Mouse (Mus musculus) neutrophil, adult 83 days (primary cell): ENCODE measurements around the gene Socs3. TPM values are rescaled to one million over a fixed set of nuclear protein-coding genes. Genes with fewer than 3 reads are reported as not detected.

Experiments
- total RNA-seq, 2 experiments: library from RNA; stranded (reverse); gene quantifications; one replicate each; pipeline ENCODE4 v1.2.4; 2023

Socs3 gene
- 10 to 100 TPM; 28.6 to 43.0 TPM for total RNA-seq

DNA sequence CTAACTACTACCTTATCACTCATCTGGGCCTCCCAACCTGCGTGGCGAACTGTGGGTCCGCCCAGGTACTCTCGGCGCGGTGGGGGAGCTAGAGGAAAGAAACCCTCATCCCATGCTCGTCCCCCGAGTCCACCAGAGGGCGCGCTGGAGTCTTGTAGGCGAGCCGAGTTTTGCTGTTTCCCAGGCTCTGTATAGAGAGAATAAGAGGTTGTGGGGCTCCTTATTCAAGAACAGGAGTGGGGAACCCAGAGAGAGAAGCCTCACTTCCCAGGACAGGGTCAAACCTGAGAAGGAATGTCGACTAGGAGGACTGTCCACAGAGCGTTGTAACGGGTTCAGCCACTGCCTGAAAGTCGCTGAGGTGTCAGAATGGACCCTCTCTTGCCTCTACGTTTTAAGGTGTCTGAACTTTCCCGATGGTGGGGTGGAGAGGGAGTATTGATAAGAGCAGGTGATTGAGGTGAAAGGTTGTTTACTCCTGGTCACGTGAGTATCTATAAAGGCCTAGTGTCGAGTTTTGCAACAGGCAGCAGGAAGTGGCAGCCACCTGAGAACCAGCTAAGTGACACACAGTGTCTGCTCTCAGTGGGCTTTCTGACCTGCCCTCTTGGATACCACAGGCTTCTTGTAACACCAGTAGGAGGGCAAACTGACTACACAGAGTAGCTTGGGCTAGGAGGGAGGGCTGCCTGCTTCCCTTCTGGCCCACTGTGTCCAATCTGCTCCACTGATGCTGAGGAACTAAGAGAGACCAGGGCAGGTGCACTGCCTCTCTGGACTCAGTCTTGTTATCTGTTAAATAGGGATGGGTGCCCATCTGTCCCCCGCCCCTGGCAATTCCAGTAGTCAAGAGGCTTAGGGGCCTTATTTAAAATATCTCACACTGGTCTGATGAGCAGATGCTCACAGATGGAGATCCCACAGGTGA lies at the start of gene Socs3:
Gene Socs3 (minus strand): TSS at position 103 of the 928 bp plus-strand sequence.

DNA sequence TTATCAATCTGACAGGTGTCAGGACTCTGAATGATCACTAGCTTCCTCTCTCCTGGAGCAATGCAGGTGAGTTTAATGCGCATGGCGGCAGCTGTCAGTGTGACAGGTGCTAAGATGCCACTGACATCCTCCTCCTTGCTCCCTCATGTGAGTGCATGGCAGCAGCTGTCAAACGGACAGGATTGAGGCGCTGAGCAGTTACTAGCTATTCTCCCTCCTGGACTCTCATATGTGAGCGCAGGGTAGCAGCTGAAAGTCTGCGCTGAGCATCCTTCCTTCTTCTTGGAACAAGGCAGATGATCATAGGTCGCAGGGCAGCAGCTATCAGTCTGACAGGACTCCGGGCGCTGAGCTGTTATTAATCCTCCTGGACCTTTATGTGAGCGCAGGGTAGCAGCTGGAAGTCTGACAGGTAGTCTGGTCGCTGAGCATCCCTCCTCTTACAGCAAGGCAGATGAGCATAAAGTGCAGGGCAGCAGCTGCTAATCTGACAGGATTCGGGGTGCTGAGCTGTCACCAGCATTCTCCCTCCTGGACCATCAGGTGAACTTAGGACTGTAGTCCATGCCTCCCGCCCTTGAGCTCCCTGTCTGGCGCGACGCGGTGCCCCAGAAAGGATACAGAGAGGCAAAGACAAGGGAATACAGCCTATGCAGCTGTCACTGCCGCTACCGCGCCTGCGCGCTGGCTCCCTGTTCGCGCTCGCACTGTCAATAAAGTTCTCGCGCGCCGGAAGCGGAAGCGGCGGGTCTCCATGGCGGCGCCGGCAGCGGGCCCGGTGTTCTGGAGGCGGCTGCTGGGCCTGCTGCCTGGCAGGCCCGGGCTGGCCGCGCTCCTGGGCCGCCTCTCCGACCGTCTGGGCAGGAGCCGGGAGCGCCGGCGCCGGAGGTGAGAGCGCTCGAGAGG lies 16.5 kb upstream of the Socs3 start, which contains the start of gene Pgs1:
Gene Pgs1 (plus strand): TSS at position 167 of the 906 bp plus-strand sequence.

Other genes starting within 250 kb of the Socs3 start
- gene Tmc8, start 188.0 kb downstream of the Socs3 start, total RNA-seq = 10 to 100 TPM; 45.5 to 51.0 TPM
- gene Tmc6, start 187.8 kb downstream of the Socs3 start, total RNA-seq = 100 to 1,000 TPM; 101 to 114 TPM
- 1 to 10 TPM; 1.5 to 1.8 TPM for gene 6030468B19Rik, start 172.4 kb downstream of the Socs3 start, total RNA-seq
- gene Gm20708, start 160.4 kb downstream of the Socs3 start, total RNA-seq = 1 to 10 TPM; 1.1 to 3.1 TPM
- gene Syngr2, start 160.4 kb downstream of the Socs3 start, total RNA-seq = 100 to 1,000 TPM; 105 to 110 TPM
- gene Afmid, start 144.1 kb downstream of the Socs3 start, total RNA-seq = 1 to 10 TPM; 5.0 to 7.7 TPM
- gene Tk1, start 144.0 kb downstream of the Socs3 start, total RNA-seq = 10 to 100 TPM; 64.3 to 81.1 TPM
- gene Birc5, start 120.8 kb downstream of the Socs3 start, total RNA-seq = 10 to 100 TPM; 81.1 to 93.9 TPM
- gene Tmem235, start 109.3 kb downstream of the Socs3 start, total RNA-seq = not detected
- gene Tha1, start 96.6 kb downstream of the Socs3 start, total RNA-seq = under 1 TPM; 0.22 to 0.50 TPM
- gene Pgs1, start 16.2 kb upstream of the Socs3 start, total RNA-seq = 100 to 1,000 TPM in 1 of 2 experiments, 10 to 100 TPM in 1; 81.4 to 101 TPM
- under 1 TPM; 0.07 to 0.09 TPM for gene Dnah17, start 160.6 kb upstream of the Socs3 start, total RNA-seq